Mouse (Mus musculus) hindbrain, embryonic 10.5 days (tissue): ENCODE measurements around the gene Zic2. TPM values are rescaled to one million over a fixed set of nuclear protein-coding genes. Genes with fewer than 3 reads are reported as not detected.

Source experiments
- DNase-seq: peaks from one replicate; pipeline ENCODE4 v3.0.0-alpha.2; 2017; ENCODE audit warnings: low spot score
- H3K27ac ChIP-seq: fragments of 300-500 bp; sonication (generic); 2 replicates; pipeline ENCODE4 v1.5.1; 2016; ENCODE audit warnings: mild to moderate bottlenecking, moderate library complexity
- H3K27me3 ChIP-seq: fragments of 300-500 bp; sonication (generic); 2 replicates; pipeline ENCODE4 v1.6.1; 2016; ENCODE audit warnings: mild to moderate bottlenecking; ENCODE audit not compliant: poor library complexity, insufficient read depth, severe bottlenecking
- H3K36me3 ChIP-seq: fragments of 300-500 bp; sonication (generic); 2 replicates; pipeline ENCODE4 v1.6.1; 2016; ENCODE audit warnings: mild to moderate bottlenecking, moderate library complexity
- H3K4me1 ChIP-seq: fragments of 300-500 bp; sonication (generic); replicated peaks from 2 replicates; pipeline ENCODE4 v1.6.1; 2016; ENCODE audit warnings: mild to moderate bottlenecking
- H3K4me3 ChIP-seq: fragments of 300-500 bp; sonication (generic); 2 replicates; pipeline ENCODE4 v1.5.1; 2016; ENCODE audit warnings: mild to moderate bottlenecking, moderate library complexity
- H3K9me3 ChIP-seq: fragments of 300-500 bp; sonication (generic); 2 replicates; pipeline ENCODE4 v1.6.1; 2016; ENCODE audit warnings: mild to moderate bottlenecking, moderate library complexity
- WGBS: fragments of 180-500 bp; shearing (Covaris S2); methylation state at CpG from one replicate; pipeline ENCODE4 v1.1.7; 2016; 5-methylcytosine and 5-hydroxymethylcytosine counted together
- polyA plus RNA-seq: library from polyadenylated mRNA; unstranded; fragments of >200 nt; fragmentation: Nextera tagmentation; extraction: Ambion mirVana; gene quantifications from 2 replicates; pipeline ENCODE4 v1.2.1, GENCODE M21; 2016

Gene Zic2
- polyA plus RNA-seq, 1 experiment from 2014 or later, result 7.2 TPM

- Histone ChIP-seq H3K27ac (peak overlapping the region; percentile 97), H3K4me3 (peak overlapping the region; percentile 81), H3K4me1 (peaks cover 59% of the 10 kb centered on the region), H3K27me3 (peaks cover 98% of the 10 kb centered on the region), H3K9me3 (no peaks in the 10 kb centered on the region), H3K36me3 (peaks cover 12% of the 10 kb centered on the region)
- 2% methylated on average over 5 of the region's 5 CpGs for WGBS
- DNase-seq, result no peak
Measured at GRCm38 (mm10) chr14:122483024-122483385, 7.8 kb downstream of the Zic2 start.

GRCm38 (mm10) chr14:122483556-122484421, 8.6 kb downstream of the Zic2 start:
- 2% methylated on average over 18 of the region's 18 CpGs for WGBS
- Histone ChIP-seq H3K36me3 (peaks cover 7% of the 10 kb centered on the region), H3K27ac (peak overlapping the region; percentile 77), H3K4me1 (peaks cover 54% of the 10 kb centered on the region), H3K27me3 (peaks cover 98% of the 10 kb centered on the region), H3K9me3 (no peaks in the 10 kb centered on the region), H3K4me3 (peak overlapping the region; percentile 41)
- DNase-seq, result peak; percentile 60

GRCm38 (mm10) chr14:122484458-122484843, 9.2 kb downstream of the Zic2 start:
- peak; percentile 24 for DNase-seq
- Histone ChIP-seq H3K9me3 (no peaks in the 10 kb centered on the region), H3K36me3 (peaks cover 2% of the 10 kb centered on the region; the same call in 1 of the 2 replicates), H3K27ac (peak overlapping the region; percentile 77), H3K4me1 (peaks cover 53% of the 10 kb centered on the region), H3K27me3 (peaks cover 99% of the 10 kb centered on the region), H3K4me3 (peak overlapping the region; percentile 41)
- 5% methylated on average over 4 of the region's 4 CpGs for WGBS

GRCm38 (mm10) chr14:122484844-122485551, 9.8 kb downstream of the Zic2 start:
- Histone ChIP-seq H3K9me3 (no peaks in the 10 kb centered on the region), H3K4me1 (peaks cover 57% of the 10 kb centered on the region), H3K36me3 (no peaks in the 10 kb centered on the region; the same call in 1 of the 2 replicates), H3K27me3 (peaks cover 99% of the 10 kb centered on the region), H3K4me3 (peak overlapping the region; percentile 41), H3K27ac (peak overlapping the region; percentile 77)
- peak; percentile 67 for DNase-seq
- under 1% methylated on average over 24 of the region's 24 CpGs for WGBS

GRCm38 (mm10) chr14:122485635-122486181, 10.5 kb downstream of the Zic2 start:
- peaks cover 99% of the 10 kb centered on the region for H3K27me3 ChIP-seq
- DNase-seq, result peak; percentile 39
- H3K4me1 ChIP-seq, result peaks cover 60% of the 10 kb centered on the region
- WGBS, result under 1% methylated on average over 12 of the region's 12 CpGs
- H3K36me3 ChIP-seq, result no peaks in the 10 kb centered on the region; the same call in 1 of the 2 replicates
- peak overlapping the region; percentile 41 for H3K4me3 ChIP-seq
- H3K9me3 ChIP-seq, result no peaks in the 10 kb centered on the region
- peak overlapping the region; percentile 77 for H3K27ac ChIP-seq

- WGBS, result 10% methylated on average over 1 of the region's 1 CpGs
- H3K9me3 ChIP-seq, result no peaks in the 10 kb centered on the region
- no peak overlapping the region for H3K4me3 ChIP-seq
- H3K4me1 ChIP-seq, result peaks cover 61% of the 10 kb centered on the region
- H3K36me3 ChIP-seq, result no peaks in the 10 kb centered on the region
- no peak overlapping the region for H3K27ac ChIP-seq
- peaks cover 99% of the 10 kb centered on the region for H3K27me3 ChIP-seq
- DNase-seq, result no peak
Measured at GRCm38 (mm10) chr14:122486611-122487010, 11.4 kb downstream of the Zic2 start.

- peaks cover 54% of the 10 kb centered on the region for H3K4me1 ChIP-seq
- peak; percentile 47 for DNase-seq
- WGBS, result 1% methylated on average over 5 of the region's 5 CpGs
- H3K36me3 ChIP-seq, result no peaks in the 10 kb centered on the region
- H3K27ac ChIP-seq, result no peak overlapping the region
- H3K4me3 ChIP-seq, result no peak overlapping the region
- no peaks in the 10 kb centered on the region for H3K9me3 ChIP-seq
- peaks cover 98% of the 10 kb centered on the region for H3K27me3 ChIP-seq
Measured at GRCm38 (mm10) chr14:122487366-122487765, 12.1 kb downstream of the Zic2 start.

GRCm38 (mm10) chr14:122489041-122489440, 13.8 kb downstream of the Zic2 start:
- no peak for DNase-seq
- H3K4me1 ChIP-seq, result peaks cover 39% of the 10 kb centered on the region
- no peaks in the 10 kb centered on the region for H3K36me3 ChIP-seq
- H3K9me3 ChIP-seq, result 0 out of 2 replicates have a peak, but pooled peaks cover 4% of the 10 kb centered on the region
- H3K27ac ChIP-seq, result no peak overlapping the region
- WGBS, result 2% methylated on average over 5 of the region's 5 CpGs
- H3K27me3 ChIP-seq, result peaks cover 97% of the 10 kb centered on the region
- peak overlapping the region; percentile 52; the same call in 1 of the 2 replicates for H3K4me3 ChIP-seq

- Histone ChIP-seq H3K4me3 (peak overlapping the region; percentile 52), H3K4me1 (peaks cover 30% of the 10 kb centered on the region), H3K36me3 (no peaks in the 10 kb centered on the region), H3K27me3 (peaks cover 89% of the 10 kb centered on the region), H3K27ac (no peak overlapping the region), H3K9me3 (peaks cover 8% of the 10 kb centered on the region; the same call in 1 of the 2 replicates)
- no peak for DNase-seq
- WGBS, result 2% methylated on average over 12 of the region's 12 CpGs
Measured at GRCm38 (mm10) chr14:122489686-122490414, 14.6 kb downstream of the Zic2 start.

- Histone ChIP-seq H3K36me3 (no peaks in the 10 kb centered on the region), H3K27me3 (peaks cover 82% of the 10 kb centered on the region), H3K4me3 (peak within 1 kb of the TSS; percentile 52), H3K9me3 (peaks cover 8% of the 10 kb centered on the region; the same call in 1 of the 2 replicates), H3K27ac (peak within 1 kb of the TSS; percentile 81), H3K4me1 (peaks cover 22% of the 10 kb centered on the region)
- under 1% methylated on average over 51 of the region's 51 CpGs for WGBS
- DNase-seq, result peak; percentile 68
Measured at GRCm38 (mm10) chr14:122490441-122491328, 15.4 kb downstream of the Zic2 start, which contains the start of gene Gm10837. TSS of gene Gm10837 (plus strand) at chr14:122490586.

GRCm38 (mm10) chr14:122491521-122491920, 16.3 kb downstream of the Zic2 start:
- no peak overlapping the region for H3K27ac ChIP-seq
- DNase-seq, result no peak
- peaks cover 74% of the 10 kb centered on the region for H3K27me3 ChIP-seq
- no peaks in the 10 kb centered on the region for H3K36me3 ChIP-seq
- H3K4me3 ChIP-seq, result no peak overlapping the region
- H3K4me1 ChIP-seq, result peaks cover 19% of the 10 kb centered on the region
- peaks cover 8% of the 10 kb centered on the region; the same call in 1 of the 2 replicates for H3K9me3 ChIP-seq
- WGBS, result 61% methylated on average over 6 of the region's 6 CpGs
